Mouse (Mus musculus) midbrain, embryonic 13.5 days (tissue): ENCODE data around the gene Tssk1. TPM values are rescaled to one million over a fixed set of nuclear protein-coding genes. Genes with fewer than 3 reads are reported as not detected.

Experiments
- polyA plus RNA-seq: library from polyadenylated mRNA; unstranded; fragments of >200 nt; fragmentation: Nextera tagmentation; extraction: Ambion mirVana; gene quantifications from 2 replicates; pipeline ENCODE4 v1.2.1, GENCODE M21; 2015

The Tssk1 gene
- polyA plus RNA-seq, 1 experiment from 2014 or later = 0.07 TPM

Other genes starting within 250 kb of the Tssk1 start
- 4.4 and 4.8 TPM in 2 replicates for gene Ccdc74a, start 247.8 kb upstream of the Tssk1 start, polyA plus RNA-seq
- 44.7 and 47.7 TPM in 2 replicates for gene Med15, start 161.3 kb upstream of the Tssk1 start, polyA plus RNA-seq
- 64.9 and 68.9 TPM in 2 replicates for gene Klhl22, start 134.6 kb upstream of the Tssk1 start, polyA plus RNA-seq
- 0.85 and 1.6 TPM in 2 replicates for gene Scarf2, start 96.9 kb upstream of the Tssk1 start, polyA plus RNA-seq
- 0.54 and 0.70 TPM in 2 replicates for gene B830017H08Rik, start 61.1 kb upstream of the Tssk1 start, polyA plus RNA-seq
- 5.3 and 5.5 TPM in 2 replicates for gene Car15, start 55.9 kb upstream of the Tssk1 start, polyA plus RNA-seq
- 0.71 and 0.98 TPM in 2 replicates for gene Gm20518, start 2.6 kb upstream of the Tssk1 start, polyA plus RNA-seq
- 97.9 and 103 TPM in 2 replicates for gene Dgcr2, start 4.3 kb downstream of the Tssk1 start, polyA plus RNA-seq
- gene Tssk2, start 4.4 kb downstream of the Tssk1 start, polyA plus RNA-seq = 0.14 and 0.19 TPM in 2 replicates
- gene Ess2, start 17.1 kb downstream of the Tssk1 start, polyA plus RNA-seq = 56.1 and 56.6 TPM in 2 replicates
- gene Gsc2, start 20.8 kb downstream of the Tssk1 start, polyA plus RNA-seq = 0.40 and 1.5 TPM in 2 replicates
- gene Slc25a1, start 34.0 kb downstream of the Tssk1 start, polyA plus RNA-seq = 146 and 148 TPM in 2 replicates
- gene Vpreb2, start 86.2 kb downstream of the Tssk1 start, polyA plus RNA-seq = not detected in 2 replicates
- gene Dgcr6, start 158.6 kb downstream of the Tssk1 start, polyA plus RNA-seq = 173 and 179 TPM in 2 replicates
- 4.9 and 5.2 TPM in 2 replicates for gene Prodh, start 196.0 kb downstream of the Tssk1 start, polyA plus RNA-seq
- 10.4 and 13.4 TPM in 2 replicates for gene Rtn4r, start 233.4 kb downstream of the Tssk1 start, polyA plus RNA-seq